Mouse (Mus musculus) forebrain, embryonic 15.5 days (tissue): ENCODE data around the gene Hoga1. TPM values are rescaled to one million over a fixed set of nuclear protein-coding genes. Genes with fewer than 3 reads are reported as not detected.

ENCODE experiments used
- ATAC-seq: fragments of 200-750 bp; cut with Nextera tagmentation; replicated peaks from 2 replicates; pipeline ENCODE4 v1.8.0; 2017; ENCODE audit warnings: mild to moderate bottlenecking, moderate TSS enrichment, moderate library complexity
- H3K27ac ChIP-seq: fragments of 300-500 bp; sonication (generic); replicated peaks from 2 replicates; pipeline ENCODE4 v1.5.1; 2015; ENCODE audit warnings: mild to moderate bottlenecking, inconsistent platforms
- H3K27me3 ChIP-seq: fragments of 300-500 bp; sonication (generic); 2 replicates; pipeline ENCODE4 v1.6.1; 2015; ENCODE audit warnings: inconsistent platforms
- H3K36me3 ChIP-seq: fragments of 300-500 bp; sonication (generic); 2 replicates; pipeline ENCODE4 v1.6.1; 2015; ENCODE audit warnings: mild to moderate bottlenecking, inconsistent platforms
- H3K4me1 ChIP-seq: fragments of 300-500 bp; sonication (generic); 2 replicates; pipeline ENCODE4 v1.6.1; 2015; ENCODE audit warnings: inconsistent platforms
- H3K4me2 ChIP-seq: fragments of 300-500 bp; sonication (generic); replicated peaks from 2 replicates; pipeline ENCODE4 v1.6.1; 2015; ENCODE audit warnings: mild to moderate bottlenecking, inconsistent platforms
- H3K4me3 ChIP-seq: fragments of 300-500 bp; sonication (generic); 2 replicates; pipeline ENCODE4 v1.5.1; 2015; ENCODE audit warnings: mild to moderate bottlenecking, inconsistent platforms
- H3K9ac ChIP-seq: fragments of 300-500 bp; sonication (generic); replicated peaks from 2 replicates; pipeline ENCODE4 v1.6.1; 2015; ENCODE audit warnings: mild to moderate bottlenecking, inconsistent platforms
- H3K9me3 ChIP-seq: fragments of 300-500 bp; sonication (generic); 2 replicates; pipeline ENCODE4 v1.6.1; 2016; ENCODE audit warnings: inconsistent platforms
- WGBS: fragments of 180-500 bp; shearing (Covaris S2); methylation state at CpG from one replicate; pipeline ENCODE4 v1.1.7; 2015; ENCODE audit warnings: mixed read lengths; 5-methylcytosine and 5-hydroxymethylcytosine counted together
- polyA plus RNA-seq: library from polyadenylated mRNA; unstranded; fragments of >200 nt; fragmentation: Nextera tagmentation; extraction: Ambion mirVana; gene quantifications from 2 replicates; pipeline ENCODE4 v1.2.1, GENCODE M21; 2015

Hoga1 gene
- polyA plus RNA-seq, 1 experiment from 2014 or later = 1.2 TPM

DNA sequence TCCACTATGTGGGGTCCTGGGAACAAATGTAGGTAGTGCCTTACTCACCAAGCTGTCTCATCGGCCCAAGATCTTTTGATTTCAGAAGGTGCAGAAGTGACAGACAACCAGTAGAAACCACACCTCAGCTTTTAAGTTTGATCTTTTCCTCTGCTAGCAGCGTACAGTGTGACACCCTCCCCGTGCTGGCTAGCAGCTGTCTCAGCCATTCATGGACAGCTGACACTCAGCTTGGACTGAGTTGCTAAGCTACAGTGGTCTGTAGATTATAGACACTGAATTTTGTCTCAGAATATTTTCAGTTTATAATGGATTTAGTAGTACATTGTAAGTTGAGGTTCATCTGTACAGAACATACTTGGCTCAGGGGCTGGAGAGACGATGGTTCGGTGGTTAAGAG, 14.3 kb upstream of the Hoga1 start:
- Histone ChIP-seq H3K36me3 (no peaks in the 10 kb centered on the region), H3K27me3 (no peaks in the 10 kb centered on the region), H3K4me2 (no peak overlapping the region), H3K9ac (no peak overlapping the region), H3K4me1 (0 out of 2 replicates have a peak, but pooled peaks cover 4% of the 10 kb centered on the region), H3K27ac (no peak overlapping the region), H3K9me3 (no peaks in the 10 kb centered on the region), H3K4me3 (no peak overlapping the region)
- WGBS = 87% methylated on average over 5 of the region's 5 CpGs
- no peak for ATAC-seq

DNA sequence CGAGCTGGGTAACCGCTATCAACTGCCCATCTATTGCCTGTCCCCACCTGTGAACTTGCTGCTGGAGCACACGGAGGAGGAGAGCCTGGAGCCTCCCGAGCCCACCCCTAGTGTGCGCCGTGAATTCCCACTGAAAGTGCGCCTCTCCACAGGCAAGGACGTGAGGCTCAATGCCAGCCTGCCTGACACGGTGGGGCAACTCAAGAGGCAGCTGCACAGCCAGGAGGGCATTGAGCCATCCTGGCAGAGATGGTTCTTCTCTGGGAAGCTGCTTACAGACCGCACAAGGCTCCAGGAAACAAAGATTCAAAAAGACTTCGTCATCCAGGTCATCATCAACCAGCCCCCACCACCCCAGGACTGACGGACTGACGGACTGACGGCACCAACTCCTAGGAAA, 11.8 kb upstream of the Hoga1 start:
- H3K4me1 ChIP-seq = 0 out of 2 replicates have a peak, but pooled peaks cover 4% of the 10 kb centered on the region
- WGBS = 73% methylated on average over 14 of the region's 14 CpGs
- H3K27me3 ChIP-seq = no peaks in the 10 kb centered on the region
- no peak overlapping the region for H3K9ac ChIP-seq
- H3K9me3 ChIP-seq = no peaks in the 10 kb centered on the region
- ATAC-seq = no peak
- H3K36me3 ChIP-seq = no peaks in the 10 kb centered on the region
- no peak overlapping the region for H3K27ac ChIP-seq
- H3K4me2 ChIP-seq = no peak overlapping the region
- no peak overlapping the region for H3K4me3 ChIP-seq

DNA sequence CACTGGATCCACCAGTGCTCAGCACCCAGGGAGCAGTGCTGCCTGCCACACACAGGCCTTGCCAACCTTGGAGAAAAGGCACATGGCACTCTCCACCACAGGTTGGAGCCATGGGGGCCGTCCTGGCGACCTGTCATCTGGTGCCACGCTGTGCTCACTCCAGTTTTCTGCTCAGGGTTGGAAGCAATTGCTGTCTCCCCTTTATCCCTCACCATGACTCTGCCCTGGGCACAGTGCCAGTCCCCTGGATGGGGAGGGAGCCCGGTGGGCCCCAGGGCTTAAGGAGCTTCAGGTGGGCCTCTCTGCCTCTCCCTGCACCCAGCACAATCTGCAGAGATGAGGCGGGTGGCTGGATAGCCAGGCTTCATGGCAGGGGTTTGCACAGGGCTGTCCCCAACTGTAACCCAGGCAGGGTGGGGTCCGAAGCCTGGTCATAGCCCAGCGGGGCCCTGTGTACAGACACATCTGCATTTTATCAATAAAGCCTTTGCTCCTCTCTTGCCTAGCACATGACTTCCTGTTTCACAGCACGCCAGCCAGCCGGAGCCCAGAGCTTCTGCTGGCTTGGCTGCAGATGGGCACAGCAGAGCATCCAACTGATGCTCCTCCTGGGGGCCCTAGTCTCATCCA, 11.1 kb upstream of the Hoga1 start:
- ATAC-seq = no peak
- Histone ChIP-seq H3K27ac (no peak overlapping the region), H3K27me3 (no peaks in the 10 kb centered on the region), H3K4me1 (0 out of 2 replicates have a peak, but pooled peaks cover 4% of the 10 kb centered on the region), H3K4me3 (no peak overlapping the region), H3K4me2 (no peak overlapping the region), H3K9me3 (no peaks in the 10 kb centered on the region), H3K9ac (no peak overlapping the region), H3K36me3 (no peaks in the 10 kb centered on the region)
- WGBS = 66% methylated on average over 9 of the region's 9 CpGs

DNA sequence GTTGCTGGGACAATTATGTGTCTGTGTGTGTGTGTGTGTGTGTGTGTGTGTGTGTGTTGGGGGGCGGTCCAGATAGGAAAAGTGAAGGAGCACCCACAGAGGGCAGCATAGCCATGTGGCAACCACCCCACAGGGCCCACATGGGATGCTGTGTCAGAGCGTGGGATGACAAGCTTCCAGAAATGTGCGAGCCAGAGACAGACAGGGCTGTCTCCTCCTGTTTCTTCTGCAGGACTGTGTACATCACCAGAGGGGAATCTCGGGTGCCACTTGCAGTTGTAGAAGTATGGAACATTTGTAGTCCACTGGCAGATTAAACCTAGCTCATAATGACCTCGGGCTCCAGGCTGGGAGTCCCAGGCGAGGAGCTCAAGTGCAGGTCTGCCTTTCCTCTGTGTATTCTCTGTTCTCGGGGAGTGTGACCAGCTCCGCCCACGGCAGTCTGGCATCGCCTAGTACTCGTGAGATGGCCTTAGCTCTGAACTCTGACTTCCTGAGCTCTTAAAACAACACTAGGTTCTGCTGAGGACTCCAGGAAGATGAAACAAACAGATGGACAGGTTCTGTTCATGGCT, 10.4 kb upstream of the Hoga1 start:
- no peak for ATAC-seq
- H3K4me2 ChIP-seq = no peak overlapping the region
- WGBS = 63% methylated on average over 11 of the region's 11 CpGs
- no peak overlapping the region for H3K9ac ChIP-seq
- H3K27me3 ChIP-seq = no peaks in the 10 kb centered on the region
- H3K4me3 ChIP-seq = no peak overlapping the region
- H3K9me3 ChIP-seq = no peaks in the 10 kb centered on the region
- no peak overlapping the region for H3K27ac ChIP-seq
- H3K36me3 ChIP-seq = no peaks in the 10 kb centered on the region
- H3K4me1 ChIP-seq = 0 out of 2 replicates have a peak, but pooled peaks cover 4% of the 10 kb centered on the region

DNA sequence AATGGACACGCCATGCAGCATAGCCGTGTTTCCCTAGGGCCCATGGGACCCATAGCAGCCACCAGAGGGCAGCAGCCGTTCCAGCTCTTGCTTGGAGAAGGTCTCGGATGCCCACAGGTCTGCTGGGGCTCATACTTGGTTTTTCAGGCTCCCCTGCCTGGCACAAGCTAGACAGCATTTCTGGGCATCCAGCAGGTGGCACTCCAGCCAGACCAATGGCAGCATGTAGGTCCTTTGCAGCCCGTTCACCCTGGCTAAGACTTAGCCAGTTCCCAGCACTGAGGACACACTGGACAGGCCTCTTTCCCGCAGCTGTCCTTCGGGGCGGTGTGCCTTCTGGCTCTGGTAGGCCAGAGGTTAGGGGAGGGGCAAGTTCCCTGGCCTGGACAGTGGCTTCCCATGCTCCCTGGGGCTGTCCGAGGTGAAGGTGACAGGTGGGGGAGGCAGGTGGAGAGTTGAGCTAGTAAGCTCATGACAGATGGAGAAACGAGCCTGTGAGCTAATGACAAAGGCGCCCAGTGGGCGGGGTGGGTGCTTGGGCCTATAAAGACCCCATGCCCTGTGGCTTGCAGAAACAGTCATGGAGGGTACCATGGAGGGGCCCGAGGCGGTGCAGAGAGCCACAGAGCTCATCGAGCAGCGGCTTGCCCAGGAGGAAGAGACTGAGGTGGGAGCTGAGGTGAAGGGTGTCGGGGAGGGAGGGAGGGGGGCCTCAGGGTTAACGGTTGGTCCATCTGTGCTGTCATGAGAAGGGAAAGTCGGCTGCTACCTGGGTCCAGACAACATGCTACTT, 9.8 kb upstream of the Hoga1 start, which contains the start of gene Ankrd2:
Gene Ankrd2, plus strand, starts transcription at position 545 of the 793 bp plus-strand sequence.
- WGBS = 64% methylated on average over 19 of the region's 19 CpGs
- no peak within 1 kb of the TSS for H3K27ac ChIP-seq
- no peak within 1 kb of the TSS for H3K4me2 ChIP-seq
- ATAC-seq = peak; percentile 87
- H3K27me3 ChIP-seq = no peaks in the 10 kb centered on the region
- H3K4me3 ChIP-seq = no peak within 1 kb of the TSS
- H3K9ac ChIP-seq = no peak within 1 kb of the TSS
- no peaks in the 10 kb centered on the region for H3K36me3 ChIP-seq
- no peaks in the 10 kb centered on the region for H3K9me3 ChIP-seq
- H3K4me1 ChIP-seq = 0 out of 2 replicates have a peak, but pooled peaks cover 4% of the 10 kb centered on the region

GRCm38 (mm10) chr19:42036357-42036756, 9.1 kb upstream of the Hoga1 start:
- Histone ChIP-seq H3K27me3 (no peaks in the 10 kb centered on the region), H3K4me3 (no peak overlapping the region), H3K4me1 (0 out of 2 replicates have a peak, but pooled peaks cover 4% of the 10 kb centered on the region), H3K4me2 (no peak overlapping the region), H3K36me3 (no peaks in the 10 kb centered on the region), H3K27ac (no peak overlapping the region), H3K9me3 (no peaks in the 10 kb centered on the region), H3K9ac (no peak overlapping the region)
- no peak for ATAC-seq
- 58% methylated on average over 3 of the region's 3 CpGs for WGBS

DNA sequence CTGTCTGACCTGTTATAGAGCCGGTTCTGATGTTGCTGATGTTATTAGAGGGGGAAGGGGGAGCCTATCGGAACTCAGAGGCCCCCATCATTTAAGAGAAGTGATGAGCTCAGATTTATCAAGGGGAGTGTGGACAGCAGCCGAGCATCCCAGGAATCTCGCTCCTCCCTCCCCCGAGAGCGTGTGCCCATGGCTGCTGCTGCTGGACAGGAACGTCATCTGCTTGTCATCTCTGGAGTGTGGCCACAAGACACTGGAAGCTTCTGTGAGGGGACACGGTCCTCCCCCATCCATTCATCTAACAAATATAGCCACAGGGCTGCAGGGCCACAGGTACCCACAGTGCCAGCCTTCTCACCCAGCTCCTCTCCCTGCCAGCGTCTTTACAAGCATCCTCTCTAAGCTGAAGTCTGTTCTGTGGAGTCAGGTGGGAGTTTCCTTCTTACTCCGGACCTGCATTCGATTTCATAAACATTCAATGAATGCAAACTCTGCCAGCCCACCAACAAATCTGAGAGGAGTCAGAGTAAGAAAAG, 8.2 kb upstream of the Hoga1 start:
- no peak overlapping the region for H3K27ac ChIP-seq
- H3K9me3 ChIP-seq = no peaks in the 10 kb centered on the region
- no peak overlapping the region for H3K4me3 ChIP-seq
- 0 out of 2 replicates have a peak, but pooled peaks cover 4% of the 10 kb centered on the region for H3K4me1 ChIP-seq
- H3K27me3 ChIP-seq = no peaks in the 10 kb centered on the region
- no peak overlapping the region for H3K9ac ChIP-seq
- H3K36me3 ChIP-seq = no peaks in the 10 kb centered on the region
- ATAC-seq = no peak
- 80% methylated on average over 11 of the region's 11 CpGs for WGBS
- H3K4me2 ChIP-seq = no peak overlapping the region

GRCm38 (mm10) chr19:42038310-42038709, 7.1 kb upstream of the Hoga1 start:
- H3K4me3 ChIP-seq = no peak overlapping the region
- H3K9ac ChIP-seq = no peak overlapping the region
- H3K27me3 ChIP-seq = no peaks in the 10 kb centered on the region
- H3K4me1 ChIP-seq = 0 out of 2 replicates have a peak, but pooled peaks cover 4% of the 10 kb centered on the region
- no peak for ATAC-seq
- H3K4me2 ChIP-seq = no peak overlapping the region
- no peaks in the 10 kb centered on the region for H3K36me3 ChIP-seq
- WGBS = 89% methylated on average over 12 of the region's 12 CpGs
- no peaks in the 10 kb centered on the region for H3K9me3 ChIP-seq
- no peak overlapping the region for H3K27ac ChIP-seq

DNA sequence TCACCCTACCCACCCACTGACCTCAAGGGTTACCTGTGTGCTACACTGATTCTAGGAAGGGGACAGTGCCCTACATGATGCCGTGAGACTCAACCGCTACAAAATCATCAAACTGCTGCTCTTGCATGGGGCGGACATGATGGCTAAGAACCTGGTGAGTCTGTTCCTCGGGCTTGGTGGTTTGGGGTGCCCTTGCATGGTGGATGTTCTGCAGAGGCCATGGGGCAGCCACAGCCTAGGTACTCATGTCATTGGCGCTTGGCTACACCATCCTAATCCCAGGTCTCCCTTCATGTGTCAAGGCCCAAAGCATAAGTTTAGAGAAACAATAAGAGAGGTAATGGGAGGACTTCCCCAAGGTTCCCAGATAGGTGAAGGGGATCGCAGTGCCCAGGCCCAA, 1.4 kb upstream of the Hoga1 start:
- Histone ChIP-seq H3K4me2 (no peak overlapping the region), H3K4me3 (no peak overlapping the region), H3K27me3 (no peaks in the 10 kb centered on the region), H3K9me3 (no peaks in the 10 kb centered on the region), H3K9ac (no peak overlapping the region), H3K4me1 (peaks cover 6% of the 10 kb centered on the region; the same call in 1 of the 2 replicates), H3K27ac (no peak overlapping the region), H3K36me3 (no peaks in the 10 kb centered on the region)
- ATAC-seq = no peak
- 93% methylated on average over 6 of the region's 6 CpGs for WGBS

GRCm38 (mm10) chr19:42050251-42050650, 4.8 kb downstream of the Hoga1 start:
- 78% methylated on average over 1 of the region's 1 CpGs for WGBS
- ATAC-seq = no peak
- no peak overlapping the region for H3K4me3 ChIP-seq
- H3K36me3 ChIP-seq = no peaks in the 10 kb centered on the region
- no peak overlapping the region for H3K27ac ChIP-seq
- no peaks in the 10 kb centered on the region for H3K9me3 ChIP-seq
- H3K27me3 ChIP-seq = no peaks in the 10 kb centered on the region
- no peak overlapping the region for H3K9ac ChIP-seq
- H3K4me2 ChIP-seq = no peak overlapping the region
- peaks cover 6% of the 10 kb centered on the region; the same call in 1 of the 2 replicates for H3K4me1 ChIP-seq

- no peak overlapping the region for H3K9ac ChIP-seq
- 86% methylated on average over 3 of the region's 3 CpGs for WGBS
- H3K4me1 ChIP-seq = no peaks in the 10 kb centered on the region
- no peaks in the 10 kb centered on the region for H3K27me3 ChIP-seq
- no peak for ATAC-seq
- no peak overlapping the region for H3K4me3 ChIP-seq
- H3K27ac ChIP-seq = no peak overlapping the region
- H3K36me3 ChIP-seq = no peaks in the 10 kb centered on the region
- no peaks in the 10 kb centered on the region for H3K9me3 ChIP-seq
- H3K4me2 ChIP-seq = no peak overlapping the region
These were observed 5.9 kb downstream of the Hoga1 start for GRCm38 (mm10) chr19:42051351-42051750.

DNA sequence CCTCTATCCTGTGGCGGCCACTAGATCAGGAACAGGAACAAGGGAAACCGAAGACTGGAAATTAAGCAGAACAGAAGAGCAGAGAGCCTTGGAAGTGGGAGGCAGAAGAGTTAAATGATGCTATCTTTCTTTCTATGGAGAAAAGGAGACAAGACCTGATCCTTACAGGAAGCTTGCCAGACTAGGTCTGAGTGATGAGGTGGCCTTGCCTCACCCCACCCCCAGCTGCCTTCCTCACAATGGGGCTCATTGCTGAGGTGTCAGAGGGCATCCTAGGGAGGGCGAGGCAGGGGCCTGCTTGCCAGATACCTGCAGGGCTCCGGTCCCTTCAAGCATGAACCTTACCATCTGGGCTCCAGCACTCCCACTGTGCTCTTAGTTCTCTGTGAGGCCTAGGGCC, 6.5 kb downstream of the Hoga1 start, which contains the start of gene 4933411K16Rik:
Gene 4933411K16Rik, plus strand, starts transcription at position 301 of the 400 bp plus-strand sequence.
- Histone ChIP-seq H3K27ac (no peak within 1 kb of the TSS), H3K4me2 (no peak within 1 kb of the TSS), H3K27me3 (no peaks in the 10 kb centered on the region), H3K9ac (no peak within 1 kb of the TSS), H3K9me3 (no peaks in the 10 kb centered on the region), H3K4me1 (no peaks in the 10 kb centered on the region), H3K36me3 (no peaks in the 10 kb centered on the region), H3K4me3 (no peak within 1 kb of the TSS)
- no peak for ATAC-seq
- 80% methylated on average over 4 of the region's 4 CpGs for WGBS
